Mouse (Mus musculus) ES-E14 (cell line): Measurements from ENCODE around the gene Micall2. TPM values are rescaled to one million over a fixed set of nuclear protein-coding genes. Genes with fewer than 3 reads are reported as not detected.
"Not testable (repeated sequence)": the region's sequence is repeated elsewhere in the genome, so short reads cannot be mapped to it uniquely, and the experiment has no call there.

Source experiments
- DNase-seq: peaks from one replicate; pipeline ENCODE4 v3.0.0-alpha.2; 2013; ENCODE audit warnings: low read depth, low spot score
- H3K27ac ChIP-seq: 2 replicates; pipeline ENCODE4 v1.5.1; 2012; ENCODE audit warnings: low read depth, mild to moderate bottlenecking, low read length, moderate library complexity, mixed read lengths; ENCODE audit not compliant: poor library complexity, insufficient read depth, severe bottlenecking
- H3K36me3 ChIP-seq: 2 replicates; pipeline ENCODE4 v1.6.1; 2012; ENCODE audit warnings: mild to moderate bottlenecking, low read length, moderate library complexity, mixed read lengths; ENCODE audit not compliant: control insufficient read depth, poor library complexity, insufficient read depth, severe bottlenecking
- H3K4me1 ChIP-seq, 2 experiments: fragments of 150-350 bp in 1 of 2; sonication (generic) in 1 of 2; 2 replicates each; pipeline ENCODE4 v1.6.1; 2012; ENCODE audit warnings: low read length in 2 of 2, mild to moderate bottlenecking in 1 of 2, mixed read lengths in 1 of 2; ENCODE audit not compliant: control insufficient read depth in 2 of 2, insufficient read depth in 2 of 2, poor library complexity in 1 of 2
- H3K4me3 ChIP-seq, 2 experiments: fragments of 150-350 bp in 1 of 2; sonication (generic) in 1 of 2; 2 replicates each; pipeline ENCODE4 v1.5.1; 2012; ENCODE audit warnings: low read length in 2 of 2, low read depth in 1 of 2, mild to moderate bottlenecking in 1 of 2, mixed read lengths in 1 of 2; ENCODE audit not compliant: insufficient read depth in 1 of 2, poor library complexity in 1 of 2, severe bottlenecking in 1 of 2
- H3K9ac ChIP-seq: 2 replicates; pipeline ENCODE4 v1.6.1; 2012; ENCODE audit warnings: low read depth, mild to moderate bottlenecking, low read length, mixed read lengths; ENCODE audit not compliant: poor library complexity, insufficient read depth, severe bottlenecking
- H3K9me3 ChIP-seq: fragments of 150-350 bp; sonication (generic); 2 replicates; pipeline ENCODE4 v1.6.1; 2012; ENCODE audit warnings: low read depth, mild to moderate bottlenecking, low read length; ENCODE audit not compliant: control insufficient read depth, insufficient read depth
- CHD2 ChIP-seq: IDR thresholded peaks from 2 replicates; pipeline ENCODE4 v1.6.1; 2014; ENCODE audit warnings: mild to moderate bottlenecking, low read depth, low read length, inconsistent platforms
- HCFC1 ChIP-seq: IDR thresholded peaks from 2 replicates; pipeline ENCODE4 v1.6.1; 2012; ENCODE audit warnings: low read length, inconsistent platforms, borderline replicate concordance; ENCODE audit not compliant: insufficient read depth
- MAFK ChIP-seq: IDR thresholded peaks from 2 replicates; pipeline ENCODE4 v1.6.1; 2014; ENCODE audit warnings: mild to moderate bottlenecking, low read depth, low read length, inconsistent platforms; ENCODE audit not compliant: insufficient read depth
- ZC3H11A ChIP-seq: IDR thresholded peaks from 2 replicates; pipeline ENCODE4 v1.6.1; 2012; ENCODE audit warnings: low read depth, mild to moderate bottlenecking, inconsistent platforms, low read length, borderline replicate concordance
- ZNF384 ChIP-seq: IDR thresholded peaks from 2 replicates; pipeline ENCODE4 v1.6.1; 2012; ENCODE audit warnings: low read depth, low read length, inconsistent platforms
- in situ Hi-C, 2 experiments: fragments of 600-800 bp; cut with MboI; formaldehyde crosslinking; loops; one replicate each; pipeline ENCODE4 v1.15.1; 2025; ENCODE audit warnings: low sequenced_read_pairs in 2 of 2, inconsistent platforms in 1 of 2; ENCODE audit not compliant: unreplicated experiment in 2 of 2
- total RNA-seq: library from RNA; depleted of rRNA; stranded (reverse); fragments of 300-350 nt; gene quantifications from 2 replicates; pipeline ENCODE4 v1.2.3, GENCODE M21; 2012

Gene Micall2
- total RNA-seq, 1 experiment: 2.2 TPM

DNA sequence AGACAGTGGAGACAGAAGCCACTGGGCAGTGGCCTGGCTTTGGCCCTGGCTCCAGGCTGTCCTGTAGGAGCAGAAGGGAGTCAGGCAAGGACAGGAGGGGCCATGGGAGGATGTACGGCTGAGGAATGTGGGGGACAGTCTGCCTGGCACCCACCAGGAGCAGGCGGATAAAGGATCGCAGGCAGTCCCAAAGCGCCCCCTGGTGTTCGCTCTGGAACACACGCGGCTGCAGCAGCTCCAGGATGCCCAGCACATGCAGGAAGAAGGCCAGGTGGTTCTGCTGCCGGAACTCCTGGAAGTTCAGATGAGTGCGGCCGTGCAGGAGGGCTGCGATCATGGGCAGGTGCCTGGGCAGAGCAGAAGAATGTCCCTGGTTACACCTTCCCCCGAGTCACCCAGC lies 18.6 kb upstream of the Micall2 start:
- H3K9ac ChIP-seq: no peak overlapping the region; the same call in 1 of the 2 replicates
- peaks cover 0 to 12% of the 10 kb centered on the region in 2 experiments; a peak in 1 of 4 replicates for H3K4me1 ChIP-seq
- no peak overlapping the region for H3K4me3 ChIP-seq
- no peaks in the 10 kb centered on the region for H3K9me3 ChIP-seq
- TF ChIP-seq ZC3H11A (no peak), MAFK (no peak), ZNF384 (no peak), HCFC1 (no peak), CHD2 (no peak)
- H3K27ac ChIP-seq: no peak overlapping the region
- peaks cover 61% of the 10 kb centered on the region for H3K36me3 ChIP-seq
- DNase-seq: no peak
- in situ Hi-C loops: no loop called here

GRCm38 (mm10) chr5:139750535-139750934 lies 14.4 kb upstream of the Micall2 start:
- in situ Hi-C loops: no loop called here
- no peak overlapping the region for H3K4me3 ChIP-seq
- DNase-seq: no peak
- no peaks in the 10 kb centered on the region for H3K9me3 ChIP-seq
- H3K27ac ChIP-seq: no peak overlapping the region
- H3K9ac ChIP-seq: no peak overlapping the region
- TF ChIP-seq HCFC1 (no peak), ZNF384 (no peak), CHD2 (no peak), ZC3H11A (no peak), MAFK (no peak)
- H3K36me3 ChIP-seq: peaks cover 45% of the 10 kb centered on the region
- H3K4me1 ChIP-seq: peaks cover 0 to 2% of the 10 kb centered on the region in 2 experiments; a peak in 1 of 4 replicates

- Histone ChIP-seq H3K9me3 (no peaks in the 10 kb centered on the region), H3K4me3 (no peak overlapping the region), H3K9ac (no peak overlapping the region), H3K27ac (no peak overlapping the region), H3K4me1 (no peaks in the 10 kb centered on the region), H3K36me3 (peaks cover 39% of the 10 kb centered on the region)
- in situ Hi-C loops: no loop called here
- DNase-seq: no peak
- no peak for TF ChIP-seq MAFK
- TF ChIP-seq HCFC1: no peak
- no peak for TF ChIP-seq CHD2
- TF ChIP-seq ZNF384: no peak
- TF ChIP-seq ZC3H11A: no peak
Measured at GRCm38 (mm10) chr5:139749413-139750125, 13.4 kb upstream of the Micall2 start.

DNA sequence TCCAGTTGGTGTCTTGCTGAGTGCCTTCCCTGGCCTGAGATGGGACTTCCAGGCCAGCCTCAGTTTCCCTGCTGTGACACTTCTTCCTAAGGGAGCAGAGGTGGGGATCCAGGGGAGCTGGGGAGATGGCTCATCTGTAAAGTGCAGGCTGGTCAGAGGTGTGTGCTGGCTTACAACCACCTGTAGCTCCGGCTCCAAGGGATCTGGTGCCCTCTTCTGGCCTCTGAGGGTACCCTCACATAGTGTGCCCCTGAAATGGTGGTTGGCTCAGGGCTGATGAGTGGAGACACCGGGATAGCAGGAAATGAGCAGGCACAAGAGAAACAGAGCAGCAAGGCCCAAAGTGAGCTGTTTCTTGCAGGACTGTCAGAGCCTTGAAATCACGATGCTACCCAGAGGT lies 9.6 kb upstream of the Micall2 start:
- H3K4me3 ChIP-seq: no peak overlapping the region
- peaks cover 8% of the 10 kb centered on the region; the same call in 1 of the 2 replicates for H3K36me3 ChIP-seq
- peak; percentile 47 for DNase-seq
- in situ Hi-C loops: no loop called here
- H3K9me3 ChIP-seq: no peaks in the 10 kb centered on the region
- no peak overlapping the region for H3K27ac ChIP-seq
- H3K9ac ChIP-seq: peak overlapping the region; percentile 4; the same call in 1 of the 2 replicates
- no peaks in the 10 kb centered on the region for H3K4me1 ChIP-seq
- TF ChIP-seq ZC3H11A: peak; percentile 72; the same call in 1 of the 2 replicates
- TF ChIP-seq CHD2: no peak

- DNase-seq, H3K9ac ChIP-seq, H3K9me3 ChIP-seq, H3K4me3 ChIP-seq, in situ Hi-C loops, H3K36me3 ChIP-seq, H3K4me1 ChIP-seq, H3K27ac ChIP-seq: not testable (repeated sequence)
Measured at GRCm38 (mm10) chr5:139742640-139743039, 6.5 kb upstream of the Micall2 start.
